Mouse (Mus musculus) gastrocnemius, postnatal 14 days (tissue): ENCODE measurements around the gene Epn3. TPM values are rescaled to one million over a fixed set of nuclear protein-coding genes. Genes with fewer than 3 reads are reported as not detected.

Experiments used
- DNase-seq: peaks from one replicate; pipeline ENCODE4 v3.0.0; 2021; ENCODE audit warnings: mixed read lengths
- intact Hi-C: fragments of 180-260 bp; cut with DNase I; formaldehyde crosslinking; loops from one replicate; pipeline ENCODE4 v1.15.1; 2025; ENCODE audit warnings: low total_unique reads
- total RNA-seq, 2 experiments: library from RNA; stranded (reverse); gene quantifications; 2 replicates each; pipeline ENCODE4 v1.2.3; 2021

The Epn3 gene
- total RNA-seq, 2 experiments from 2014 or later = 0.09 to 0.25 TPM

DNA sequence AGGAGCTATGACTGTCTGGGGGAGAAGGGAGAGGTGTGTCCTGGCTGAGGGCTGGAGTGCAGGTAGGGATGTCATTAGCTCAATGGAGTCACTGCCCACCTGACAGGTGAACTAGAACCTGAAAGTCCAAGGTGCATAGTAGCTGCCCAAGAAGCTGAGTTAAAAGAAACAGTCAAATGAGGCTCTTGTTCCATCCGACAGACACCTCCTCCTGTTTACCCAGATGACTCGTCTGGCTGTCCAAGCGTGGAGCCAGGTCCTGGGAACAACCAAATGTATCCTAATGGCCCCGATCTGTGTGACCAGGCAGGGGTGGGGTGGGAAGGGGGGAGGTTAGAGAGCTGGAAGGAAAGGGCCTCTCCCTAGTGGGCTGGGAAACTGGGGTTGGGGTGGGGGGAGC lies 54.5 kb downstream of the Epn3 start:
- no peak for DNase-seq
- intact Hi-C loops = no loop called here

DNA sequence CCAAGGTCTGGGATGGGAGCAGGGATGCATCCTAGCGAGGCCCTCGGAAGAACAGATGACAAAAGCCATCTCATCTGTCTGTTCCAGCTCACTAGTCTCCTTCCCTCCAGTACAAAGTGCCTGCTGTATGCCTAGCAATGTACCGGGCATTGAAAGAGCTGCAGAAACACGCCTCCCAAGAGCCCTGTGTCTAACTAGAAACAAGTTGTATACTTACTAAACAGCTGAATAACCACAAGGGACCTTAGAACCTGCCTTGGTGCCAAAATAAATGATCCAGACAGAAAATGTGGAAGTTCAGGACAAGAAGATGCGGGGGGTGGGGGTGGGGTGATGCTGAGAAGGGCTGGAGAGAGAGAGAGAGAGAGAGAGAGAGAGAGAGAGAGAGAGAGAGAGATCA lies 54.9 kb downstream of the Epn3 start:
- intact Hi-C loops = no loop called here
- no peak for DNase-seq

DNA sequence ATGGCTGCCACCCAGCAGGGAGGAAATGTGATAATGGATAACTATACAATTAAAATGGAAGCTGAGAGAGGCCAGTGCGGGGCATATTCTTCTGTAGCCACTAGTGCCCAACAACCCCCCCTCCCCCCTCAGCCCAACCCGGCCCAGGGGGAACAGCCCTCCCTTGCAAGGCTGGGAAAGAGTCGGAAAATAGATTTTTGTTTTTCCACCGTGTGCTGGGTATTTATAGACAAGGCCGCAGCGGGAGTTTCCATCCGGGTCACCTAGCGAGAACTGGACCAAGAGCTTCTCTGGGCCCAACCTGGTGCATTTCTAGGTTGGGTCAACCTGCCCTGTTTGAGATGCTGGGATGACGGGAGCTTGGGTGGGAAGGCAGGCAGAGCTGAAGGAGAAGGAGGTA lies 58.0 kb downstream of the Epn3 start:
- DNase-seq = no peak
- intact Hi-C loops = no loop called here

GRCm38 (mm10) chr11:94441122-94441521 lies 58.7 kb downstream of the Epn3 start:
- intact Hi-C loops = no loop called here

GRCm38 (mm10) chr11:94440421-94440820 lies 59.4 kb downstream of the Epn3 start:
- intact Hi-C loops = no loop called here
- DNase-seq = no peak

More at GRCm38 (mm10) chr11:94441122-94441521, 58.7 kb downstream of the Epn3 start:
- no peak for DNase-seq

Other genes with a start within 250 kb of the Epn3 start
- gene Gm21885, start 218.1 kb downstream of the Epn3 start, total RNA-seq = not detected
- gene Luc7l3, start 178.0 kb downstream of the Epn3 start, total RNA-seq = 10 to 100 TPM; 32.2 to 33.1 TPM
- gene Ankrd40, start 172.0 kb downstream of the Epn3 start, total RNA-seq = 100 to 1,000 TPM; 136 to 150 TPM
- gene Abcc3, start 107.0 kb downstream of the Epn3 start, total RNA-seq = 1 to 10 TPM in 1 of 2 experiments, under 1 TPM in 1; 0.93 to 1.5 TPM
- gene Cacna1g, start 25.8 kb downstream of the Epn3 start, total RNA-seq = 1 to 10 TPM; 4.9 to 6.1 TPM
- gene Spata20, start 13.8 kb downstream of the Epn3 start, total RNA-seq = not detected
- under 1 TPM in 1 of 2 experiments, not detected in 1; 0.13 TPM for gene Mycbpap, start 21.8 kb upstream of the Epn3 start, total RNA-seq
- 1 to 10 TPM; 2.2 to 2.6 TPM for gene Rsad1, start 49.3 kb upstream of the Epn3 start, total RNA-seq
- 10 to 100 TPM; 17.4 to 21.2 TPM for gene Chad, start 65.1 kb upstream of the Epn3 start, total RNA-seq
- 1 to 10 TPM; 4.1 to 6.6 TPM for gene Acsf2, start 101.9 kb upstream of the Epn3 start, total RNA-seq
- 10 to 100 TPM; 26.9 to 35.5 TPM for gene Lrrc59, start 129.8 kb upstream of the Epn3 start, total RNA-seq
- 10 to 100 TPM; 56.4 to 59.0 TPM for gene Mrpl27, start 153.8 kb upstream of the Epn3 start, total RNA-seq
- gene Eme1, start 154.0 kb upstream of the Epn3 start, total RNA-seq = under 1 TPM; 0.90 to 0.91 TPM
- gene Xylt2, start 177.5 kb upstream of the Epn3 start, total RNA-seq = 1 to 10 TPM; 6.6 to 7.8 TPM
- gene Gm11541, start 204.5 kb upstream of the Epn3 start, total RNA-seq = not detected
- under 1 TPM; 0.89 to 0.98 TPM for gene Cdc34b, start 241.8 kb upstream of the Epn3 start, total RNA-seq